Mouse (Mus musculus) layer of hippocampus, postnatal 10 days (tissue): ENCODE results near the gene Erg28. TPM values are rescaled to one million over a fixed set of nuclear protein-coding genes. Genes with fewer than 3 reads are reported as not detected.

Experiments
- DNase-seq, 2 experiments: peaks; one replicate each; pipeline ENCODE4 v3.0.0; 2021; ENCODE audit warnings: low spot score in 2 of 2
- total RNA-seq, 2 experiments: library from RNA; stranded (reverse); gene quantifications; 2 replicates each; pipeline ENCODE4 v1.2.3; 2021

The Erg28 gene
- total RNA-seq, 2 experiments from 2014 or later: 70.3 to 73.2 TPM

- no peak for DNase-seq
Observed at GRCm38 (mm10) chr12:85822051-85822450, 2.3 kb downstream of the Erg28 start.

GRCm38 (mm10) chr12:85813599-85813998 is 10.8 kb downstream of the Erg28 start:
- no peak for DNase-seq

- DNase-seq: no peak
Observed at GRCm38 (mm10) chr12:85811676-85812075, 12.7 kb downstream of the Erg28 start.

GRCm38 (mm10) chr12:85810959-85811358 is 13.4 kb downstream of the Erg28 start:
- no peak for DNase-seq

- DNase-seq: no peak
Observed at GRCm38 (mm10) chr12:85809726-85810125, 14.6 kb downstream of the Erg28 start.

DNA sequence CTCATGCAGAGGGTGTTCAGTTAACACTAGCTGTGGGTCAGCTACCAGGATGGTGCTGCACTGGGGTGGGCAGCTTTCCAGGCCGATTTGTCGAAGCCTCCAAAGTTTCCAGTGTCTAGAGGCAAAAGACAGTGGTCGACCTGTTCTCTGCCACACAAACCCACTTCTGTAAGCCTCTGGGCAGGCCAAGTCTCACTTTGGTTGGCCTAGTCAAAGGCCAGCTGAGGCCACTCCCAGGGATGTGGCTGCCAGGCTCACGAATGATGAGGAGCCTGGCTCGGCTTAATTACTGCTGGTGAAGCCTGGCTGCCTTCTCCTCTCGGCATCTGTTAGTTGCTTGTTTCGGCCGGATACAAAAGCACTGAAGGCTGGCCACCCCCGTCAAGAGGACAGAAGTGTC is 24.3 kb downstream of the Erg28 start:
- DNase-seq: peak; percentile 29 to 55

- no peak for DNase-seq
Observed at GRCm38 (mm10) chr12:85795551-85795950, 28.8 kb downstream of the Erg28 start.

DNA sequence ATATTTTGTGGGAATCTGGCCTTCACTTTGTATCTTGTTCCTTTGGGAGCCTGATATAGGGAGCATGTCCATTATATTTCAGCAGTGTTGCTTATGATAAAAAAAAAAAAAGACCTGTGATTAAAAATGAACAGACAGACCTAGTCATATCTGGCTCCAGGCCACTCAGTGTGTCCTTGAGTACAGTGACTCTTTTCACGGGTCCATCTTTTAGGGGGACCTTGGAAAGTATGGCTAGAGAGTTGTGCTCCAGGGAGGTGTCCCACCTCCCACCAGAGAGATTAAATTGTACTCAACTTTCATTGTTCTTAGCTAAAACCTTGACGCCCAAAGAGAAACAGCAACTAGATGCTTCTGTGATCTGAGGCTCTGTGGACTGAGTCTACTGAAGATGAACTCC is 30.3 kb downstream of the Erg28 start:
- DNase-seq: no peak

DNA sequence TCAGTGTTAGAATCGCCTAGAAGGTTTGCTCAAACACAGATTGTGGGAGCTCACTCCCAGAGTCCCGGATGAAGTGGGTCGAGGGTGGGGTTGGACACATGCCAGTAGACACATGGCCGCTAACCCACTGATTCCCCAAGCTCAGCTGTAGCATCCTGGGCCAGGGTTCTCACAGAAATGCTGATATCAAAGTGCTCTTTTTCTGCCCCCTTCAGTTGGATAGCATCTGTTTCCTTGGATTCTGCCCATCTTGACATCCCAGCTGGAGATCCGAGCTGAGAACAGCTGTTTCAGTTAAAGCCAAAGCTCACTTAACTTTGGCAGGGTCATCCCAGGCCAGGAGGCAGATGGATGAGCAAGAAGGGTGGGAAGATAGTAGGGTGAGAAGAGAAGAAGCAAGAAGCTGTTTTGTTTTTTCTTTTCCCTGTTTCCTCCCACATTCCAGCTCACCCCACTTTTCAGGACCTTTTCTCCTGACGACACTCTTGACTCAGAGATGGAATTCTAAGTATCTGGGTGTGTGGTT is 31.5 kb downstream of the Erg28 start:
- DNase-seq: peak; percentile 41 to 54

GRCm38 (mm10) chr12:85792158-85792557 is 32.2 kb downstream of the Erg28 start:
- no peak for DNase-seq

- no peak for DNase-seq
Observed at GRCm38 (mm10) chr12:85784916-85785815, 39.2 kb downstream of the Erg28 start.

- no peak for DNase-seq
Observed at GRCm38 (mm10) chr12:85781606-85782005, 42.7 kb downstream of the Erg28 start.

GRCm38 (mm10) chr12:85779707-85780106 is 44.6 kb downstream of the Erg28 start:
- DNase-seq: no peak

DNA sequence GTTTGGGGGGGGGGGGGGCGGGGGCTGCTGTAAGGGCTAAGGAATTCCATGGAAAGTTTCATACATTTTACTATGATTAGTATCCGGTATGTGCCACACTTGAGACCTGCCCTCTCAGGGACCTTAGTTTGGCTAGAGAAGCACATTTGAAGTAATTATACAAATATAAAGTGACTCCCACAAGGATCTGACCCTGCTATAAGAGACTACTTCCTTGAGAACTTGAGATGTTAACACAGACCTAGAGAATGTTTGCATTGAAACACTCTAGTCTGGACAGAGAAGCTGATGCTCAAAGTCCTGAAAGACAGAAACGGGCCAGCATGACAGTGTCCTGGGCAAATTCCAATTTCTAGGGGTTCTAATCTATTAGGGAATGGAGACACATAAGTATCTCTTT is 45.4 kb downstream of the Erg28 start:
- no peak for DNase-seq

- no peak for DNase-seq
Observed at GRCm38 (mm10) chr12:85771356-85771755, 53.0 kb downstream of the Erg28 start.

DNA sequence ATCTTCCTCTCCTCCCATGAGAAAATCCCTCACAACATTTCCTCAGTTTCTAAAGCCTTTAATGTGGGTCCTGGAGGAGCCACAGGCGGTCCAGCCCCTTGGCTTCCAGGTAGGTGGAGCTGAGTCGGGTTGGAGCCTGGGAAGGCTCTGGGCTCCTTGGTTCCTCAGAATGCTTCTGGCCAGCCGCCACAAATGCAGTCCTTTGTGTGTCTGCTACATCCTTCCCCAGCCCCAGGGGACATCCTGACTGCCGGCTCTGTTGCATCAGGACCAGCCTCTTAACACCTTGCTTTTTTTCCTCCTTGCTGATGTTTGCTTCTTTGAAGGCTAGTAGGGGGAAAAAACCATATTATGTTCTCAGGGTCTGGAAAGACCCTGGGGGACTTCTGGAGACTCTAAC is 56.6 kb downstream of the Erg28 start:
- DNase-seq: no peak

GRCm38 (mm10) chr12:85766287-85766686 is 58.1 kb downstream of the Erg28 start:
- no peak for DNase-seq

Other genes with a start within 250 kb of the Erg28 start
- 10 to 100 TPM; 21.4 to 22.8 TPM for gene Jdp2, start 225.5 kb downstream of the Erg28 start, total RNA-seq
- under 1 TPM in 1 of 2 experiments, not detected in 1; 0.96 TPM for gene Batf, start 137.9 kb downstream of the Erg28 start, total RNA-seq
- 1 to 10 TPM; 2.8 to 3.0 TPM for gene Flvcr2, start 78.0 kb downstream of the Erg28 start, total RNA-seq
- gene Ttll5, start 109 bp upstream of the Erg28 start, total RNA-seq: 10 to 100 TPM; 40.3 to 41.3 TPM